Mouse (Mus musculus) CH12.LX (cell line): ENCODE results near the gene Dennd6a. TPM values are rescaled to one million over a fixed set of nuclear protein-coding genes. Genes with fewer than 3 reads are reported as not detected.

Experiments
- DNase-seq: peaks from one replicate; pipeline ENCODE4 v3.0.0-alpha.2; 2013; ENCODE audit errors: extremely low read depth
- H3K27ac ChIP-seq: 2 replicates; pipeline ENCODE4 v1.5.1; 2012; ENCODE audit warnings: low read depth, mild to moderate bottlenecking, control low read depth, moderate library complexity; ENCODE audit not compliant: insufficient read depth
- H3K27me3 ChIP-seq: replicated peaks from 2 replicates; pipeline ENCODE3; 2012; ENCODE audit warnings: inconsistent platforms
- H3K36me3 ChIP-seq, 2 experiments: replicated peaks in 1 of 2; 2 replicates each; pipeline versions ENCODE3 to v1.6.1; 2012; ENCODE audit warnings: inconsistent platforms in 1 of 2, low read length in 1 of 2, mild to moderate bottlenecking in 1 of 2, mixed read lengths in 1 of 2, moderate library complexity in 1 of 2; ENCODE audit not compliant: control insufficient read depth in 1 of 2, insufficient read depth in 1 of 2
- H3K4me1 ChIP-seq, 2 experiments: 2 replicates each; pipeline ENCODE4 v1.6.1; 2012; ENCODE audit warnings: inconsistent platforms in 1 of 2, moderate library complexity in 1 of 2; ENCODE audit not compliant: insufficient read depth in 2 of 2, control insufficient read depth in 1 of 2
- H3K4me2 ChIP-seq: 2 replicates; pipeline ENCODE4 v1.6.1; 2012; ENCODE audit warnings: low read depth, mild to moderate bottlenecking, control low read depth; ENCODE audit not compliant: poor library complexity, insufficient read depth, severe bottlenecking
- H3K4me3 ChIP-seq, 3 experiments: fragments of 150-350 bp in 1 of 3; sonication (generic) in 1 of 3; replicated peaks in 1 of 3; 2 replicates each; pipeline versions ENCODE3 to v1.5.1; 2011 to 2012; ENCODE audit warnings: low read depth in 2 of 3, low read length in 2 of 3, mild to moderate bottlenecking in 2 of 3, moderate library complexity in 2 of 3, control low read depth in 1 of 3, improper control_type of control experiment in 1 of 3, inconsistent platforms in 1 of 3, mixed read lengths in 1 of 3; ENCODE audit not compliant: poor library complexity in 1 of 3
- H3K79me2 ChIP-seq: replicated peaks from 2 replicates; pipeline ENCODE4 v1.6.1; 2012; ENCODE audit warnings: mild to moderate bottlenecking, moderate library complexity; ENCODE audit not compliant: control insufficient read depth, poor library complexity, insufficient read depth, severe bottlenecking; ENCODE audit errors: extremely low read depth
- H3K9ac ChIP-seq: 2 replicates; pipeline ENCODE4 v1.6.1; 2012; ENCODE audit warnings: low read depth, mild to moderate bottlenecking, control low read depth, moderate library complexity; ENCODE audit not compliant: insufficient read depth
- H3K9me3 ChIP-seq: replicated peaks from 2 replicates; pipeline ENCODE3; 2012; ENCODE audit warnings: low read length, inconsistent platforms, mixed read lengths
- CHD1 ChIP-seq: IDR thresholded peaks from 2 replicates; pipeline ENCODE4 v1.6.1; 2012; ENCODE audit warnings: low read depth, low read length, improper control_type of control experiment, inconsistent platforms
- EP300 ChIP-seq: IDR thresholded peaks from 2 replicates; pipeline ENCODE4 v1.6.1; 2011; ENCODE audit warnings: low read length, improper control_type of control experiment
- GABPA ChIP-seq: IDR thresholded peaks from 2 replicates; pipeline ENCODE4 v1.6.1; 2012; ENCODE audit warnings: low read depth, low read length, improper control_type of control experiment, inconsistent platforms; ENCODE audit not compliant: insufficient replicate concordance
- IRF4 ChIP-seq: IDR thresholded peaks from 2 replicates; pipeline ENCODE4 v1.6.1; 2014; ENCODE audit warnings: low read depth, mild to moderate bottlenecking, inconsistent platforms, low read length, improper control_type of control experiment
- KAT2A ChIP-seq: IDR thresholded peaks from 2 replicates; pipeline ENCODE4 v1.6.1; 2012; ENCODE audit warnings: low read length, improper control_type of control experiment, inconsistent platforms; ENCODE audit not compliant: insufficient replicate concordance
- MEF2A ChIP-seq: IDR thresholded peaks from 2 replicates; pipeline ENCODE4 v1.6.1; 2014; ENCODE audit warnings: low read depth, mild to moderate bottlenecking, inconsistent platforms, low read length, improper control_type of control experiment, borderline replicate concordance
- MXI1 ChIP-seq: IDR thresholded peaks from 2 replicates; pipeline ENCODE4 v1.6.1; 2011; ENCODE audit warnings: mild to moderate bottlenecking, low read depth, low read length, improper control_type of control experiment
- NELFE ChIP-seq: IDR thresholded peaks from 2 replicates; pipeline ENCODE4 v1.6.1; 2011; ENCODE audit warnings: low read depth, low read length, improper control_type of control experiment
- PAX5 ChIP-seq: IDR thresholded peaks from 2 replicates; pipeline ENCODE4 v1.6.1; 2012; ENCODE audit warnings: low read length, inconsistent platforms, mixed read lengths
- RAD21 ChIP-seq: IDR thresholded peaks from 2 replicates; pipeline ENCODE4 v1.6.1; 2011; ENCODE audit warnings: low read depth, mild to moderate bottlenecking, low read length, improper control_type of control experiment, moderate library complexity
- RCOR1 ChIP-seq: conservative IDR thresholded peaks from 2 replicates; pipeline ENCODE4 v1.6.1; 2012; ENCODE audit warnings: low read depth, mild to moderate bottlenecking, inconsistent platforms, low read length, improper control_type of control experiment
- SMC3 ChIP-seq: IDR thresholded peaks from 2 replicates; pipeline ENCODE4 v1.6.1; 2011; ENCODE audit warnings: low read depth, low read length, improper control_type of control experiment
- USF1 ChIP-seq: IDR thresholded peaks from 2 replicates; pipeline ENCODE4 v1.6.1; 2014; ENCODE audit warnings: low read depth, mild to moderate bottlenecking, inconsistent platforms, low read length, improper control_type of control experiment
- ZMIZ1 ChIP-seq: IDR thresholded peaks from 2 replicates; pipeline ENCODE4 v1.6.1; 2012; ENCODE audit warnings: low read depth, mild to moderate bottlenecking, inconsistent platforms, low read length, improper control_type of control experiment
- ZNF384 ChIP-seq: IDR thresholded peaks from 2 replicates; pipeline ENCODE4 v1.6.1; 2012; ENCODE audit warnings: low read depth, low read length, improper control_type of control experiment, inconsistent platforms
- dilution Hi-C: fragments of 300-500 bp; cut with MboI; formaldehyde crosslinking; loops from 2 replicates; pipeline ENCODE4 v1.14.3; 2020; ENCODE audit warnings: low sequenced_read_pairs; ENCODE audit not compliant: extremely low pct_unique_long_range_greater_than_20kb, extremely low pct_ligation_motif_present
- in situ Hi-C: fragments of 300-500 bp; cut with MboI; formaldehyde crosslinking; loops from 3 replicates; pipeline ENCODE4 v1.14.3; 2019; ENCODE audit warnings: low sequenced_read_pairs, low pct_ligation_motif_present, low pct_unique_long_range_greater_than_20kb, mixed read lengths
- polyA plus RNA-seq: library from polyadenylated mRNA; unstranded; fragments of >175 nt; gene quantifications from 2 replicates; pipeline ENCODE4 v1.2.1, GENCODE M21; 2012; ENCODE audit warnings: low read depth; ENCODE audit not compliant: insufficient read length
- total RNA-seq, 2 experiments: library from RNA; depleted of rRNA; stranded (reverse); fragments of 300-350 nt in 1 of 2; fragments of >200 nt in 1 of 2; gene quantifications; 2 replicates each; pipeline ENCODE4 v1.2.3; 2012 to 2014

The Dennd6a gene
- total and polyA plus RNA-seq, 3 experiments = 6.5 to 22.9 (median 13.0) TPM

- Histone ChIP-seq H3K4me2 (no peak overlapping the region), H3K79me2 (peaks cover 82% of the 10 kb centered on the region), H3K4me1 (peaks cover 2 to 50% of the 10 kb centered on the region in 2 experiments; a peak in 3 of 4 replicates), H3K9me3 (no peaks in the 10 kb centered on the region), H3K27ac (no peak overlapping the region), H3K9ac (no peak overlapping the region), H3K27me3 (no peaks in the 10 kb centered on the region), H3K36me3 (peaks cover 0 to 22% of the 10 kb centered on the region in 2 experiments), H3K4me3 (no peak overlapping the region)
- DNase-seq = no peak
- dilution Hi-C loops = no loop called here
- TF ChIP-seq ZNF384 (peak; percentile 42), ZMIZ1 (0 out of 2 replicates have a peak, but pooled peaks have one; percentile 31), RAD21 (no peak), KAT2A (no peak), EP300 (peak; percentile 55), MXI1 (0 out of 2 replicates have a peak, but pooled peaks have one; percentile 27), IRF4 (peak; percentile 48; the same call in 1 of the 2 replicates), MEF2A (0 out of 2 replicates have a peak, but pooled peaks have one; percentile 15)
- in situ Hi-C loops = no loop called here
These were observed 69.5 kb downstream of the Dennd6a start for GRCm38 (mm10) chr14:26643006-26643624.

- no peak overlapping the region for H3K4me3 ChIP-seq
- H3K36me3 ChIP-seq = peaks cover 1 to 38% of the 10 kb centered on the region in 2 experiments
- no peak overlapping the region for H3K4me2 ChIP-seq
- H3K79me2 ChIP-seq = peaks cover 64% of the 10 kb centered on the region
- dilution Hi-C loops (no loop called here), in situ Hi-C loops (loop anchor here (5.0 kb wide), 1 partner anchor 154 kb away; no protein-coding TSS in a partner anchor)
- H3K27ac ChIP-seq = no peak overlapping the region
- H3K4me1 ChIP-seq = peaks cover 2 to 48% of the 10 kb centered on the region in 2 experiments; a peak in 3 of 4 replicates
- no peaks in the 10 kb centered on the region for H3K9me3 ChIP-seq
- no peaks in the 10 kb centered on the region for H3K27me3 ChIP-seq
- TF ChIP-seq NELFE (no peak), USF1 (no peak), GABPA (no peak), KAT2A (no peak), RCOR1 (no peak), MEF2A (no peak), CHD1 (no peak), PAX5 (no peak), SMC3 (no peak)
- H3K9ac ChIP-seq = no peak overlapping the region
- no peak for DNase-seq
These were observed 72.5 kb downstream of the Dennd6a start for GRCm38 (mm10) chr14:26645989-26646650.
